Comparison of ENCODE assay signal across 15 mouse cellular contexts in the genomic region with DNA sequence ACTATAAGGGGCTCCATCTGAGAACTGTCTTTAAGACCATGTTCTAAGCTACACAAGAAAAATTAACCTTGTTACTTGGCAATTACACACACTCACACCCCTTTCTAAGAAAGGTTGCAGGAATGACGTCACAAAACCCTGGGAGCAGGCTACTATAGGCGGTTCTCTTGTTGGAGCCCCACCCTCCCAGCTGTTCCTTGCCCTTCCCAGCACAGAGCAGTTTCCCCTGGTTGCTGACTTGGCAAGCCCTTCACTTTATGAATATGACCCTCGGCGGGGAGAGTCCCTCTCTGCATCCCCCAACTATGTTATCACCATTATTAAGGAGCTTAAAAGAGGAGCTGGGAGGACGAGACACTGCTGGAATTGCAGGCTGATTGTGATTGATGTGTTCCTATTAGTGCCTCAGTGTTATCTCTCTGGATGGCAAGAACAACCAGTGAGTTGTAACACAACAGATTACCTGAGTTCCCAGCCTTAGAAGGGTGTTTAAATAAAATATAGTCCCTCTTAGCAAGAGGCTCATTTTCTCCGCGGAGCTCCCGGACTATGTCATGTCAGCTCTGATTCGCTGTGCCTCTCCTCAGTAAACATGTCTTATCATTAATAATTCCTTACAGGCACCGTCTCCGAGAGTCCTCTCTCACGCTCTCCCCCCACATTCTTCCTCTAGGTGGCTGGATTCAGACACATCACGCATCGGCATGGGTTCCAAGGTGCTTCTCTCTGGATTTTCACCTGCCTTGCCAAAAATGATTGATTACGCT.
A peak's percentile ranks its signal among the peaks of the same experiment; 100 is the strongest.
DNase-seq lines count a peak whose midpoint lies in the region; ATAC-seq and TF ChIP-seq lines count a peak whose summit lies in the region.
"Had no signal": no experiment of that assay in that cellular context is flagged by ENCODE, and none has a peak within 500 bp of the region (broad histone marks: within the 10 kb centered on the region; RNA-seq: fewer than 3 reads in every experiment).

No protein-coding gene starts in this region.

- H3K27ac ChIP-seq in heart, embryonic 11.5 days (ENCODE audit: low read depth, low read length) = no peak overlapping the region
- H3K27ac ChIP-seq in CH12.LX (ENCODE audit: insufficient read depth, low read depth) = no peak overlapping the region
- peak overlapping the region; percentile 64 for H3K27ac ChIP-seq in hindbrain, embryonic 14.5 days
- H3K27ac ChIP-seq in midbrain, postnatal 0 days (ENCODE audit: low read depth, low read length) = no peak overlapping the region
- H3K27ac ChIP-seq: gastrocnemius, adult 2 months had no signal

- H3K4me3 ChIP-seq in heart, embryonic 11.5 days (ENCODE audit: low read depth, low read length) = no peak overlapping the region
- no peak overlapping the region for H3K4me3 ChIP-seq in CH12.LX (replicated peaks in 1 of 3; ENCODE audit: low read depth in 2 of 3, low read length in 2 of 3, poor library complexity in 1 of 3)
- no peak overlapping the region for H3K4me3 ChIP-seq in hindbrain, embryonic 14.5 days (replicated peaks; ENCODE audit: low read length)
- H3K4me3 ChIP-seq in midbrain, postnatal 0 days (ENCODE audit: low read depth, low read length) = no peak overlapping the region
- H3K4me3 ChIP-seq: gastrocnemius, adult 2 months had no signal

- no peak overlapping the region for H3K9ac ChIP-seq in heart, embryonic 11.5 days (ENCODE audit: low read depth, low read length)
- no peak overlapping the region for H3K9ac ChIP-seq in CH12.LX (ENCODE audit: insufficient read depth, low read depth)
- H3K9ac ChIP-seq in hindbrain, embryonic 14.5 days = 0 out of 2 replicates have a peak overlapping the region, but pooled peaks have one; percentile 8
- H3K9ac ChIP-seq in midbrain, postnatal 0 days (replicated peaks; ENCODE audit: low read length, poor library complexity, severe bottlenecking) = no peak overlapping the region

- no peak for TF ChIP-seq POLR2A in CH12.LX (IDR thresholded peaks at IDR 0.05; ENCODE audit: low read depth, low read length)

- TF ChIP-seq EP300 in CH12.LX (IDR thresholded peaks at IDR 0.05; ENCODE audit: low read length) = no peak

- no peaks in the 10 kb centered on the region for H3K4me1 ChIP-seq in heart, embryonic 11.5 days (ENCODE audit: control insufficient read depth, insufficient read depth, low read length)
- H3K4me1 ChIP-seq in CH12.LX (ENCODE audit: control insufficient read depth in 1 of 2, insufficient read depth in 2 of 2) = peaks cover 8 to 19% of the 10 kb centered on the region in 2 experiments
- peaks cover 14% of the 10 kb centered on the region; the same call in 1 of the 2 replicates for H3K4me1 ChIP-seq in hindbrain, embryonic 14.5 days (replicated peaks; ENCODE audit: control insufficient read depth, insufficient read depth, low read length)
- H3K4me1 ChIP-seq in midbrain, postnatal 0 days (ENCODE audit: insufficient read depth, low read length) = no peaks in the 10 kb centered on the region

- H3K9me3 ChIP-seq in heart, embryonic 11.5 days (replicated peaks; ENCODE audit: control insufficient read depth, low read length) = no peaks in the 10 kb centered on the region
- no peaks in the 10 kb centered on the region for H3K9me3 ChIP-seq in CH12.LX (replicated peaks; ENCODE audit: low read length)
- no peaks in the 10 kb centered on the region for H3K9me3 ChIP-seq in hindbrain, embryonic 14.5 days (ENCODE audit: control insufficient read depth, low read length)
- H3K9me3 ChIP-seq in midbrain, postnatal 0 days (ENCODE audit: low read length) = no peaks in the 10 kb centered on the region

- intact Hi-C loops in heart, postnatal 14 days (cut with DNase I) = no loop called here

- no peak for TF ChIP-seq CTCF in CH12.LX (conservative IDR thresholded peaks at IDR 0.05 in 1 of 2, IDR thresholded peaks at IDR 0.05 in 1 of 2; ENCODE audit: low read depth in 2 of 2, low read length in 2 of 2)
- TF ChIP-seq CTCF in midbrain, postnatal 0 days (IDR thresholded peaks at IDR 0.05) = no peak

- peak overlapping the region; percentile 22; the same call in 1 of the 2 replicates for H3K4me2 ChIP-seq in heart, embryonic 11.5 days
- peak overlapping the region; percentile 50; the same call in 1 of the 2 replicates for H3K4me2 ChIP-seq in CH12.LX (ENCODE audit: insufficient read depth, low read depth, poor library complexity, severe bottlenecking)
- H3K4me2 ChIP-seq in hindbrain, embryonic 14.5 days (replicated peaks) = peak overlapping the region; percentile 37
- peak overlapping the region; percentile 7; the same call in 1 of the 2 replicates for H3K4me2 ChIP-seq in midbrain, postnatal 0 days (ENCODE audit: low read depth, low read length, poor library complexity, severe bottlenecking)

- in situ Hi-C loops in CH12.LX (cut with MboI; ENCODE audit: low pct_ligation_motif_present, low pct_unique_long_range_greater_than_20kb, low sequenced_read_pairs) = no loop called here

- no peaks in the 10 kb centered on the region for H3K36me3 ChIP-seq in heart, embryonic 11.5 days (ENCODE audit: control insufficient read depth, insufficient read depth, low read length)
- H3K36me3 ChIP-seq in CH12.LX (replicated peaks in 1 of 2; ENCODE audit: control insufficient read depth in 1 of 2, insufficient read depth in 1 of 2, low read length in 1 of 2) = no peaks in the 10 kb centered on the region
- no peaks in the 10 kb centered on the region for H3K36me3 ChIP-seq in hindbrain, embryonic 14.5 days (replicated peaks; ENCODE audit: control insufficient read depth, insufficient read depth)
- no peaks in the 10 kb centered on the region for H3K36me3 ChIP-seq in midbrain, postnatal 0 days (ENCODE audit: insufficient read depth, low read length)

- H3K79me2 ChIP-seq in CH12.LX (replicated peaks; ENCODE audit: control insufficient read depth, extremely low read depth, insufficient read depth, poor library complexity, severe bottlenecking) = no peaks in the 10 kb centered on the region

- no peak for TF ChIP-seq RAD21 in CH12.LX (IDR thresholded peaks at IDR 0.05; ENCODE audit: low read depth, low read length)

- dilution Hi-C loops in CH12.LX (cut with MboI; ENCODE audit: extremely low pct_ligation_motif_present, extremely low pct_unique_long_range_greater_than_20kb, low sequenced_read_pairs) = no loop called here

- H3K27me3 ChIP-seq in heart, embryonic 11.5 days (ENCODE audit: control insufficient read depth, insufficient read depth, low read length) = no peaks in the 10 kb centered on the region
- H3K27me3 ChIP-seq in CH12.LX (replicated peaks) = no peaks in the 10 kb centered on the region
- no peaks in the 10 kb centered on the region for H3K27me3 ChIP-seq in hindbrain, embryonic 14.5 days (ENCODE audit: control insufficient read depth, insufficient read depth, low read length)
- no peaks in the 10 kb centered on the region for H3K27me3 ChIP-seq in midbrain, postnatal 0 days (ENCODE audit: insufficient read depth, low read length)

- WGBS in heart, embryonic 11.5 days (ENCODE audit: insufficient replicate concordance) = 45% methylated on average over 15 of the region's 15 CpGs
- 52% methylated on average over 15 of the region's 15 CpGs for WGBS in hindbrain, embryonic 14.5 days
- 49% methylated on average over 15 of the region's 15 CpGs for WGBS in midbrain, postnatal 0 days

- ATAC-seq in heart, embryonic 11.5 days (replicated peaks; ENCODE audit: insufficient number of reproducible peaks, low FRiP score, low TSS enrichment) = no peak; the same call in 1 of the 2 replicates
- peak; percentile 64 for ATAC-seq in hindbrain, embryonic 14.5 days (ENCODE audit: low FRiP score)
- peak; percentile 72; the same call in 1 of the 2 replicates for ATAC-seq in midbrain, postnatal 0 days (ENCODE audit: low FRiP score)
- ATAC-seq: Patski had no signal

- DNase-seq in heart, postnatal 14 days = no peak
- DNase-seq in CH12.LX (ENCODE audit: extremely low read depth) (peak; percentile 22), adipocyte (ENCODE audit: low spot score) (no peak), liver (no peak)
- peak; percentile 52 for DNase-seq in hindbrain, embryonic 14.5 days (ENCODE audit: low spot score)
- peak; percentile 14 for DNase-seq in midbrain, postnatal 0 days (ENCODE audit: low spot score)
- DNase-seq in thymus, postnatal 0 days (ENCODE audit: low spot score) = no peak
- DNase-seq: adrenal gland, postnatal 14 days; B cell, adult 2 months; cerebellum, adult 2 months; gastrocnemius, adult 2 months; lung, adult 2 months; thymus, postnatal 4 days had no signal

TF ChIP-seq in CH12.LX, 34 proteins besides CTCF, POLR2A, EP300 and RAD21:
- TF ChIP-seq PAX5 (IDR thresholded peaks at IDR 0.05; ENCODE audit: low read length) = no peak
- TF ChIP-seq MXI1 (IDR thresholded peaks at IDR 0.05; ENCODE audit: low read depth, low read length) = no peak
- no peak for TF ChIP-seq E2F4 (IDR thresholded peaks at IDR 0.05; ENCODE audit: insufficient replicate concordance, low read depth, low read length)
- TF ChIP-seq TBP (conservative IDR thresholded peaks at IDR 0.05; ENCODE audit: low read depth, low read length) = no peak
- no peak for TF ChIP-seq ZC3H11A (IDR thresholded peaks at IDR 0.05; ENCODE audit: low read depth, low read length)
- TF ChIP-seq JUND (conservative IDR thresholded peaks at IDR 0.05; ENCODE audit: low read depth, low read length) = no peak
- no peak for TF ChIP-seq JUN (IDR thresholded peaks at IDR 0.05; ENCODE audit: insufficient read depth, low read depth, low read length)
- no peak for TF ChIP-seq USF1 (IDR thresholded peaks at IDR 0.05; ENCODE audit: low read depth, low read length)
- no peak for TF ChIP-seq SMC3 (IDR thresholded peaks at IDR 0.05; ENCODE audit: low read depth, low read length)
- TF ChIP-seq GABPA (IDR thresholded peaks at IDR 0.05; ENCODE audit: insufficient replicate concordance, low read depth, low read length) = no peak
- no peak for TF ChIP-seq SIN3A (IDR thresholded peaks at IDR 0.05; ENCODE audit: low read length)
TF ChIP-seq in CH12.LX: peak in this region for 0.

Comparison
In these comparisons a context has a peak if more than half of its experiments do, and no peak if none do; other contexts are left out.
1. DNase-seq: peak in CH12.LX (single experiment), hindbrain, embryonic 14.5 days (single experiment) and midbrain, postnatal 0 days (single experiment); none in heart, postnatal 14 days (0 of 2), adipocyte (single experiment), thymus, postnatal 0 days (single experiment) and liver (single experiment).
2. Peak in every context shown above with its lines, with median percentiles within 50 percentile points of each other: H3K4me2 ChIP-seq.